Mouse (Mus musculus) stomach, postnatal 0 days (tissue): ENCODE data around the gene Gpsm1.

Experiments used
- CTCF ChIP-seq: IDR thresholded peaks from 2 replicates; pipeline ENCODE4 v1.5.1; 2016; ENCODE audit warnings: antibody characterized with exemption, low read depth, mild to moderate bottlenecking, moderate library complexity
- EP300 ChIP-seq: optimal IDR thresholded peaks from 2 replicates; pipeline ENCODE3; 2016; ENCODE audit warnings: antibody characterized with exemption

DNA sequence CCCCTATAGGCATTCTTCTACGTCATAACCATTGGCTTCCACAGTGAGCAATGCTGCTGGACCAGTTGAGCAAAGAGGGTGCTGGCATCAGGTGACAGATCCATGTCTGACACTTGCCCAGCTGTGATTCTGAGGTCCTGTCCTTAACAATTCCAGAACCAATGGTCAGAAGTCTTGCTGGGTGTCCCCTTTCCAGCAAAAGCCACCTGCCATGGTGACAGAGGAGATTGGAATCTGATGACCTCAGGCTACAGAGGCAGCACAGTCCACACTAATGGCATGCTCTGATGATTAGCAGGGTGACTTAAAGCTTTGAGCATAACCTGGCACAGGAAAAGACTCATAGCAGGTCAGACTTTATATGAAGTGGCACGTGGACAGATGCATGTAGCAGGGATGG lies 9.8 kb upstream of the Gpsm1 start:
- TF ChIP-seq CTCF (no peak), EP300 (no peak)
